Mouse (Mus musculus) gastrocnemius, postnatal 25 days (tissue): Measurements from ENCODE around the gene Mkrn2. TPM values are rescaled to one million over a fixed set of nuclear protein-coding genes. Genes with fewer than 3 reads are reported as not detected.
"Not testable (repeated sequence)": the region's sequence is repeated elsewhere in the genome, so short reads cannot be mapped to it uniquely, and the experiment has no call there.

ENCODE experiments used
- DNase-seq: peaks from one replicate; pipeline ENCODE4 v3.0.0; 2022
- total RNA-seq, 2 experiments: library from RNA; stranded (reverse); gene quantifications; 1 replicate in 1 of 2; 2 replicates in 1 of 2; pipeline ENCODE4 v1.2.3; 2021

Mkrn2 gene
- total RNA-seq, 2 experiments from 2014 or later, result 37.9 to 42.3 TPM

- DNase-seq, result no peak
Observed at GRCm38 (mm10) chr6:115607429-115607828, 5.7 kb downstream of the Mkrn2 start.

- no peak for DNase-seq
Observed at GRCm38 (mm10) chr6:115609121-115609520, 7.4 kb downstream of the Mkrn2 start.

GRCm38 (mm10) chr6:115610301-115610700 lies 8.6 kb downstream of the Mkrn2 start:
- DNase-seq, result no peak

- no peak for DNase-seq
Observed at GRCm38 (mm10) chr6:115613793-115614192, 12.1 kb downstream of the Mkrn2 start.

GRCm38 (mm10) chr6:115615983-115616382 lies 14.3 kb downstream of the Mkrn2 start:
- DNase-seq, result no peak

GRCm38 (mm10) chr6:115619818-115620217 lies 18.1 kb downstream of the Mkrn2 start:
- DNase-seq, result no peak

- no peak for DNase-seq
Observed at GRCm38 (mm10) chr6:115620942-115621341, 19.2 kb downstream of the Mkrn2 start.

- DNase-seq, result peak; percentile 42
Observed at GRCm38 (mm10) chr6:115626121-115626520, 24.4 kb downstream of the Mkrn2 start.

- DNase-seq, result no peak
Observed at GRCm38 (mm10) chr6:115631056-115631795, 29.5 kb downstream of the Mkrn2 start.

GRCm38 (mm10) chr6:115634015-115634414 lies 32.3 kb downstream of the Mkrn2 start:
- no peak for DNase-seq

- not testable (repeated sequence) for DNase-seq
Observed at GRCm38 (mm10) chr6:115638188-115638587, 36.5 kb downstream of the Mkrn2 start.

GRCm38 (mm10) chr6:115643315-115643714 lies 41.6 kb downstream of the Mkrn2 start:
- no peak for DNase-seq

- DNase-seq, result no peak
Observed at GRCm38 (mm10) chr6:115649792-115650365, 48.2 kb downstream of the Mkrn2 start.

- peak; percentile 16 for DNase-seq
Observed at GRCm38 (mm10) chr6:115650476-115651427, 49.0 kb downstream of the Mkrn2 start.

- DNase-seq, result no peak
Observed at GRCm38 (mm10) chr6:115651719-115652118, 50.0 kb downstream of the Mkrn2 start.

GRCm38 (mm10) chr6:115653939-115654338 lies 52.2 kb downstream of the Mkrn2 start:
- DNase-seq, result no peak

- no peak for DNase-seq
Observed at GRCm38 (mm10) chr6:115658802-115659201, 57.1 kb downstream of the Mkrn2 start.

GRCm38 (mm10) chr6:115664268-115664667 lies 62.6 kb downstream of the Mkrn2 start:
- no peak for DNase-seq

GRCm38 (mm10) chr6:115666641-115667040 lies 64.9 kb downstream of the Mkrn2 start:
- no peak for DNase-seq
